Mouse (Mus musculus) c-Kit-positive CD71-positive TER-119-negative erythroid progenitor cells, embryonic 14.5 days (primary cell): ENCODE results near the gene Hnrnpu.
"Not testable (repeated sequence)": the region's sequence is repeated elsewhere in the genome, so short reads cannot be mapped to it uniquely, and the experiment has no call there.

Experiments
- DNase-seq: peaks from one replicate; pipeline ENCODE4 v3.0.0-alpha.2; 2013; ENCODE audit warnings: low read depth

Hnrnpu gene

DNA sequence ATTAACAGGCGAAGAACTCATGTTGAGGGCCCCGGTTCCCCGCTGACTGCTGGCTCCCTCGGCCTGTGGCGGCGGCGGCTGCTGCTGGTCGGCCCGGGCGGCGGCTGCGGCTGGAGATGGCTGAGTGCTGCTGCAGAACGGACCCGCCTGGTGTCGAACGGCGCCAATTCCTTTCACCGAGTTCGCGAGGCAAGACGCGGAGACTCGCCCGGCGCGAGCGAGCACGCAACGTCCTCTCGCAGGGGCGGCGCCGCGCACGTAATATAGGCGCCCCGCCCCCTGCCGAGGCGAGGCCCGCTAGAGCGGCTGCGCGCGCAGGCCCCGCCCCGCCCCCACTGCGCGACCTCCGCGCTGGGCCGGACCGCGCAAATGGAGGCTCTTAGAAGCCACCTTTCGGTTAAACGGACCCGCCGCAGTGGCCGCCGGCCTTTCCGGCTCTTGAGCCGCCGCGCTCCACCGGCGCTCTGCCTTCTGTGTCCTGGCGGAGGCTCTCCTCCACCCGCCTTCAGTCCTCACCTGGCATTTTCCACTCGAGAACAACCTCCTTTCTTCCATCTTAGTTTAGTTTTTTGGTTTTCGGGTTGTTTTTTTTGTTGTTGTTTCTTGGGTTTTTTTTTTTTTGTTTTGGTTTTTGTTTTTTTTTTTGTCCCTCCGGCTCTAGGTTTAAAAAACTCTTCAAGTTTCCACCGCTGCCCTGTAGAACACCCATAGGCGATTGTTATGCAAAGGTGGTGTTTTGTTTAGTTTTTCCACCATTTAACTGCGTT is at the start of gene Hnrnpu:
Hnrnpu (minus strand) TSS at position 247 of the 767 bp plus-strand sequence.
- DNase-seq: peak; percentile 86

DNA sequence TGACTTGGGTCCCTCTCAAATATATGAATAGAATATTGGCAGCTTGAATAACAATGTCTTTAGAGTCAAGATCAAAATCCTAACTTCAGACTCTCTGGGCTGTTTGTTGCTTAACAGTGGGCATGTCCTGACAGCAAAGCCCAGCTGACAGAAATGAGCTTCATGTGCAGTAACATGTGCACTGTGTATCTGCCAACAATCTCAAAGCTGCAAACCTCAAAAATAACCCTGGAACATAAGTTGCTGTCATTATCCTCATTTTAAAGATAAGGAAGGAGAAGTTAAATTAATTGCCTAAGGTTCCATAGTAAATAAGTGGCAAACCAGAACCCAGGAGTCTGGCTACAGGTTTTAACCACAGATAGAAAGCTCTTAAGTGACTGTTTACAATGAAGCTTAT is 44.6 kb upstream of the Hnrnpu start:
- no peak for DNase-seq

DNA sequence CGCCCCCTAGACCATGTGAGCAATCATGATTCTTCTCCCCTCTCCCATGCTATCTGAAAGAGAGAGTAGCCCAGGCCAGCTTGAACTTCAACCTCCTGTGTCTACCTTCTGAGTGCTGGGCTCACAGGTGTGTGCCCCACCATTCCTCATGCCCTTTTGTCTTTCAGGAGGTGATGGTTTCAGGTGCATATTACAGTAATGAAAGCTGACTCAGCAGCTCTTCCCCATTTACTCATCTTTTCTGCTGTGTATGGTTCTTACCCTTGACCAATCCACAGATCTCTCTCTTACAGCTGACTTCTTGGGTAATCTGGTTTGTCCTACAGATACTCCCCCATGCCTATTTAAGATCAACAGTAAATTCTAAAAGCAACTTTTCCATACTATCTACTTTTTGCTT is 41.6 kb upstream of the Hnrnpu start:
- DNase-seq: no peak

DNA sequence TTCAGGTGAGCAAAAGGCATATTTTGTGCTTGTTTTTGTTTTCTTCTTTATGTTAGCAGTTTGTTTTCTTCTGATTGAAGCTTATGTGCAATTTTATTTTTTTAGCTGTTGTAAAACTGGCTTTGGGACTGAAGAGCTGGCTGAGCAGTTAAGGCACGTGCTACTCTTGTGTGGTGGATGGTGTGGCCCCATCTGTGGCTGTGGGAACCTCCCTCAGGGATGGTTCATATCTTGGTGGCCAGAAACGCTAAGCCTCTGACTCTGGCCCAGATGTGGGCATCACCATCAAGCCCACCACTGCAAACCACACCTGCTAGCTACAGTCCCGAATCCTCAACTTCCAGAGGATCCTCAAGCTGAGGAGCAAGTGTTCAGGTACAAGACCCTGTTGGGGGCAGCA is 40.5 kb upstream of the Hnrnpu start:
- DNase-seq: no peak

DNA sequence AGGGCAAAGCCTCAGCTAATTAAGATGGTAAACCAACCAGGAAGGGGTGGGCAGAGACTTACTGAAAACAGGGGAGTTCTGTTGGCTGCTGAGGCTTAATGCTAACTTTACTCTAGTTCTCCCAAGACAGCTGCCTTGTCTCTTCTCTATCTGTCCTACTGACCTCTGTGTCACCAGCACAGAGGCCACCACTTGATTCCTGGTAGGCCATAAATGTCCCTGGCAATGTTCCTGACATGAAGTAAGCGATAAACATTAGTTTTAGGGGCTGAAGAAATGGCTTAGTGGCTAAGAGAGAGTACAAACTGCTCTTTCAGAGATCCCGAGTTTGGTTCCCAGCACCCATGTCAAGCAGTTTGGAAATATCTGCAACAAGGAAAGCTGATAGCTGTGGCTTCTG is 39.3 kb upstream of the Hnrnpu start:
- no peak for DNase-seq

DNA sequence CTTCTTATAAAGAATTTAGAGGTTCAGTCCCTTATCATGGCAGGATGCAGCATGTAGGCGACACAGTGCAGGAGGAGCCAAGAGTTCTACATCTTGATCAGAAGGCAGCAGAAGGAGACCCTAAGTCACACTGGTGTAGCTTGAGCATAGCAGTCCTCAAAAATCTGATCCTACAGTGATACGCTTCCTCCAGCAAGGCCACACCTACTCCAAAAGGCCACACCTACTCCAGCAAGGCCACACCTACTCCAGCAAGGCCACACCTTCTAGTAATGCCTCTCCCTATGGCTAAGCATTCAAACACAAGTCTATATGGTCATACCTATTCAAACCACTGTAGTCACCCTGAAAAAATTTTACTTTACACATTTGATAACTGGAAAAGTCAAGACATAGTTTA is 38.5 kb upstream of the Hnrnpu start:
- peak; percentile 48 for DNase-seq

DNA sequence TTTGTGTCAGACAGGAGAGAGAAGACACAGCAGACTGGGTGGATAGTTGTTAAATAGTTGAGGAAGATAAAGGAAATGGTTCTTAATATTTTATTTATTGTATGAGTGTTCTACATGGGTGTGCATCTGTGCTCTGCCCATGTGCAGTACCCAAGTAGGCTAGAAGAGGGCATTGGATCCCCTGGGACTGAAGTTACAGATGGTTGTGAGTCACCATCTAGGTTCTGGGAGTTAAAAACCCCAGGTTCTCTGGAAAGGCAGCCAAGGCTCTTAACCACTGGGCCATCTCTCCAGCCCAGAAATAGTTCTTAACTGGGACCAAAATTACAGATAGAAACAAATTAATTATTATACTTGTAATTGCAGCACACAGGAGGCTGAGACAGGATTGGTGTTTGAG is 37.8 kb upstream of the Hnrnpu start:
- DNase-seq: no peak

DNA sequence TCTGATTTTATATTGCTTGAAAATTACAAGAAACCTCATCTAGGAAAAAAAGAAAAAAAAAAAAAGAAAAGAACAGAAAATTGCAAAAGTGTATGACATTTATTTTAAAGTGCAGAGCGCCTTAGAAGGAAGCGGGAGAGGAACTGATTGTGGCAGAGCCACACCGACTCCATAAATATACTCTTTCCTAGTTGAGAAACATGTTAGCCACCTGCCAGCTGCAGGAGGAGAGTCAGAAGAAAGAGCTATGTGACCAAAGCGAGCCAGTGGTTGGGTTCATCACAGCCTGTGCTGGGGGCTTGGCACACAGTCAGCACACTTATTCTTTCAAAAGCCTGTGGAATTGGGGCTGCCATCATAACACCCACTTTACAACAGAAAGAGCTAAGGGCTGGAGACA is 35.1 kb upstream of the Hnrnpu start:
- DNase-seq: no peak

DNA sequence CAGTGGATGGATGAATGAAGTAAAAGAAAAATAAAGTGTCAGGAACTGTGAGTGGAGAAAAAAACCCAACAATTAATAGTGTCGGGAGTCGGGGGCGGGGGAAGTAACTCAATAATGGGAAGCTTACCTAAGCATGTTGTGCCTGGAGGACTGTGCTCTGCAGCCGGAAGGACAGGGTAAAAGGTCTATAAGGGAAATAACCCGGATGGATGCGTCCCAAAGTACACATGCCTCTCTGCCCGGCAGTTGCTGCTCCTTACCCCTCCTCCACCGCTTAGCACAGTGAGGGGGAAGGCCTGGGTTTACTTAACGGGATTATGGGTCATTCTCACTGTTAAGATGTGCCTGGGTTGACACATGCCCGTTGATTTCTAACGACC is 31.7 kb upstream of the Hnrnpu start:
- peak; percentile 47 for DNase-seq

DNA sequence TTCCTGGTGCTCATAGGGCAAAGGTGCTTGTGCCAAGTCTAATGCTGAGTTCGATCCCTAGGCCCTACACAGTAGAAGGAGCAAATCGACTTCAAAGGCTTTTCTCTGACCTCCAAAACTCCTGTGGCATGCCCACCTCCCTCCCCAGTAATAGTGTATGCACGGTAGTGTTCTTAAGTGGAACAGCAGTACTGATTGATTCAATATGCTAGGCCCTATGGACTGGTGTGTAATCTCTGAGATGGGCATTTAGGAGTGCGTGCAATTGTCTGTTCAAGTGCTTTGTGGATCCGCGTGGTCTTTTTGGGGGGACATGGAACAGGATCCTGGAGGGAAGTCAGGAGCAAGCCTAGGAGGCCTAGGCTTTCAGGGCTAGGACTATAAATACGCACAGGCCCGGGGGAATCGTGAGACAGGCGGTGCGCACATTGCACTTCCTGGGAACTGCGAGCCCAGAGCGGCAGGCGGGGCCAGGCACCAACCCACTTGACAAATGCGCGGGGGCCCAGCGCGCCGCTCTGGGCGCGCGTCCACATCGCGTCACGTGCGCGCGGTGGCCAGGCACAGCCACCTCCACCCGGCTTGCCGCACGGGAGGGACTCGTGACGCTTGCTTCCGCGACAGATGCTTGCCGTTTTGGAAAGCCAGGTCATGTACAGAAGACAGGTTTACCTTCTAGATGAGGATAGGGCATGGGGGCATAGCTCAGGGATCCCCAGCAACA is 31.1 kb upstream of the Hnrnpu start:
- DNase-seq: peak; percentile 74

DNA sequence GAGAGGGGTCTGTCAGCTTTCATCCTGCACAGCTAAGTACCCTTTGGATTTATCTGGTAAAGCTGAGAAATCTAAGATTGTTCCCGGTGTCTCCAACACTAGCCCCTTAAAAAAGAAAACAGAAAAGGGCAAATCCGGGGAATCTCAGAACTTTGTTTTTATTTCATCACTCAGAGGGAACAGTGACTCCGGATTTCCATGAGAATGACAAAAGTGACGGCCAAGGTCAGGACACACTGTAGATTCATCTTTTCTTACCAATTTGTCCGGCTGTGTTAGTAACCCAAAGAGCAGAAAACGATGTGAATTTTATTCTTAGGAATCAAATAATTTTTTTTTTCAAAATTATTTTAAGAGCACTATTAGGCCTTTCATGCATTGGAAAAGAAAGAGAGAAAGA is 30.5 kb upstream of the Hnrnpu start:
- DNase-seq: no peak

DNA sequence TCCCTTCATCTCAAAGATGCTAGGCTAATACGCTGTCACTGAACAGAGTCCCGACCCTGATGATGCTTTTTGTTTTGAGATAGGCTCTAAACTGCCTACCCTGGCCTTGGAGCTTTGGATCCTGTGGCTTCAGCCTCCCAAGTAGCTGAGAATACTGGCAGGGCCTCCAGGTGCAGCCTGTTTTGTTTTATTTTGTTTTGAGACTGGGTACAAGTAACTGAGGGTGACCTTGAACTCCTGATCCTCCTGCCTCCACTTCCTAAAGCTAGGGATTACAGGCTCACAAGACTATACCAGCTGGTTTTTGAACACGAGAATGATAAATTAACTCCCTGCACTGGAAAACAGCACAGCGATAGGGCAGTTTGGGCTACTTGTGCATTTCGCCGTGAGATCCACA is 27.6 kb upstream of the Hnrnpu start:
- DNase-seq: no peak

DNA sequence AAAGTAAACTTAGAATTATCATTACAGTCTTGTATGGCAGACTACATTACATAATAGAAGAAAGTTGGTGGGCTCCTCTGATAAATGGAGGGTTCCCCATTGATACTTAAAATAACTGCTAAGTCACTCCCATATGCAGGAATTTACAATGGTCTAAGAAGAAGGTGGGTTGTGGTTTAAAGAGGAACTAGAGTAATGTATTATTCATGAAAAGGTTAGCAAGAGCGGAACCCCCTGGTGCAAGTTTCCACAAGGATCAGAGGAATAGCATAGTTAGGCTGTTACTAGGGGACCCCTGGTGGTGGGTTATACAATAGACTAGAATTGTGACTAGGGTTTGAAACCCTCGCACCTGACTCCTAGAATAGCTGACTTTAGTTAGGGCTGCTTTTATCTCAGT is 23.1 kb upstream of the Hnrnpu start:
- DNase-seq: no peak

DNA sequence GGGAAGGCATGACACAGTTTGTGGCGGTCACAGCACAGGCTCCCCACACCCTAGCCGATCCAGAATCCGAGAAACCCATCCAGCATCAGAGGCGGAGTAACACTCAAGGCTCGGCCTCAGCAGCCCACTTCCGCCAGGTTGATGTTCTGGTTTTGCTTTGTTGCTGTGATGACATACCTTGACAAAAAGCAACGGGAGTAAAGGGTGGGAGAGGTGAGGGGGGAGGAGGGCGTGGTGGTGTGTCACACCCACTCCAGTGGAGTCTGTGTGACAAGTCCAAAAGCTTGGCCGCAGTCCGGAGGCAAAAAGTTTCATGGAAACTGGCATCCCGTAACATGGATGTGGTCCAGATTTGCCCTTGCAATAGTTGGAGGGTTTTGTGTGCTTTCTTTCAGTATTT is 22.7 kb upstream of the Hnrnpu start:
- no peak for DNase-seq

DNA sequence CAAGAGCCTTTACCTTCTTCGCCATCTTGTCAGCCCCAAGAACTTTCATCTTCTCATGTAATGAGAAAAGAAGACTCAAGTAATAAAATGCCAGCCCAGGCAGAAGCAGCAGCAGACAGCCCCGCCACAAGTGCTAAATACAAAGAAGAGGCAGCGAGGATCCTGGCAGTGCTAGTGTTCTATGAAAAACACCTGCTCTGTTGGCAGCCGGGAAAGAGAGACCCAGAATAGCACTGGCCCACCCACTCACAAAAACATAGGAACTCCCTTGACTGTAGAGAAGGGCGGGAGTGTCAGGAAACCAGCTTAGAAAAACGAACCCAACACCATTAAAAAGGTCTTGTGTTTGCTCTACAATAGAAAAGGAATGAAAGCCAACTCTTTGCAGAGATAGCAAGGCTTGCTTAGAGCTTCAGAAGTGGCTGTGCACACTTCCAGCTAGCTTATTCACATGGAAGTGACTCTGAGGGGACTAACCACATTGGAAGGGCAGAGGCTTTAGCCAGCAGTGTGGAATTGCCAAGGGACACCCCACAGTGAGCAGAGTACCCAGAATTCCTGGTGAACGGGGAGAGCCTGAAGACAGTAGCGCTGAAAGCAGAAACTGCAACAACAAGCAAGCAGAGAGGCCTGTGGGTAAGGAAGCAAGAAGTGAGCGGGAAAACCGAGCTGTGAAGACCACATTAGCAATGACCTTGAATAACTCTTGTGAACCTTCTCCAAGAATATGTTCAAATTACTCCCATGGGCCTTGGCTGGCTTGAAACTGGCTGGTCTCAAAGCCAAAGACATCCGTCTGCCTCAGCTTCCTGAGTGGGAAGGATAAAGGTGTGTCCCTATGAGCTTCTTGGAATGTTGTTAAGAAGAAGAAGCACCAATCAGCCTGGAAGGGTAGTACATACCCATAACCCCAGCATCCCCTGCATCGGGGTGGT is 20.4 kb upstream of the Hnrnpu start:
- no peak for DNase-seq

DNA sequence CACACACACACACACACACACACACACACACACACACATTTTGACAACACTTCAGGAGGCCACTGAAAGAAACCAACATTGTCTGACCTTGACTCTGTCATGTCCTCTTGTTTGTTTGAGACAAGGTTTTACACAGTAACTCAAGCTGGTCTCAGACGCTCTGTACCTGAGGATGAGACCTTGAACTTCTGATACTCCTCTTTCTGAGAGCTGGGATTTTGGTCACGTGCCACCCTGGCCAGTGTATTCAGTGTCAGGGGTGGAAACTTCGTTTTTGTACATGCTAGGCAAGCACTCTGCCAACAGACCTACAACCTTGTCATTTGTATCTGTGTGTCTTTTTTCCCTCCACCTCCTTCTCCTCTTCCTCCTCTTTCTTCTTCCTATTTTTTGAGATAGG is 17.0 kb upstream of the Hnrnpu start:
- DNase-seq: no peak

DNA sequence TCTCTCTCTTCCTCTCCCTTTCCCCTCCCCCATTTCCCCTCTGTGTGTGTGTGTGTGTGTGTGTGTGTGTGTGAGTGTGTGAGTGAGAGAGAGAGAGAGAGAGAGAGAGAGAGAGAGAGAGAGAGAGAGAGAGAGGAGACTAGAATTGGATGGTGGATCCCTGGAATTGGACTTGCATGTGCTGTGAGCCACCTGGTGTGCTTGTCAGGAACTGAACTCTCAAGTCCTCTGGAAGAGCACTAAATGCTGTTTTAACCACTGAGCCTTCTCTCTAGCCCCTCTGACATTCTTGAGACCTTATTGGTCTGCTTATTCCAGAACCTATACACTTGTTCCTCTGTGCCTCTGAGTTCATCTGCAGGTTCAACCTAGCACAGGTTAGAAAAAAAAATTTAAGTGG is 14.0 kb upstream of the Hnrnpu start:
- no peak for DNase-seq

DNA sequence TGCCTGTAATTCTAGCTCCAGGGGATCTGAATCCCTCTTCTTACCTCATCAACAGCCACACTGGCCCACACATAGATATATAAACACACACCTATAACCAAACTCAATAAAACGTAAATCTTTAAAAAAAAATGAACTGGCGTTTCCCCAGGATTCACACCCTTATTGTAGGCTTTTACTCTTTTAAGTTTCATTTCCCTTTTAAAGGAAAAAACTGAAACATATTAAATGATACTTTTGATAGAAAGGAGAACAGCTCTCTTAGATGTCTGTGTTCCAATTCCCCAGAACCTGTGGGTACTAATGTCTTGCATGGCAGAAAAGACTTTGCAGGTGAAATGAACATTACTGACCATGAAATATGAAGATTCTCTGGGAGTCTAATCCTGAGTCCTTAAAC is 13.2 kb upstream of the Hnrnpu start:
- DNase-seq: no peak

DNA sequence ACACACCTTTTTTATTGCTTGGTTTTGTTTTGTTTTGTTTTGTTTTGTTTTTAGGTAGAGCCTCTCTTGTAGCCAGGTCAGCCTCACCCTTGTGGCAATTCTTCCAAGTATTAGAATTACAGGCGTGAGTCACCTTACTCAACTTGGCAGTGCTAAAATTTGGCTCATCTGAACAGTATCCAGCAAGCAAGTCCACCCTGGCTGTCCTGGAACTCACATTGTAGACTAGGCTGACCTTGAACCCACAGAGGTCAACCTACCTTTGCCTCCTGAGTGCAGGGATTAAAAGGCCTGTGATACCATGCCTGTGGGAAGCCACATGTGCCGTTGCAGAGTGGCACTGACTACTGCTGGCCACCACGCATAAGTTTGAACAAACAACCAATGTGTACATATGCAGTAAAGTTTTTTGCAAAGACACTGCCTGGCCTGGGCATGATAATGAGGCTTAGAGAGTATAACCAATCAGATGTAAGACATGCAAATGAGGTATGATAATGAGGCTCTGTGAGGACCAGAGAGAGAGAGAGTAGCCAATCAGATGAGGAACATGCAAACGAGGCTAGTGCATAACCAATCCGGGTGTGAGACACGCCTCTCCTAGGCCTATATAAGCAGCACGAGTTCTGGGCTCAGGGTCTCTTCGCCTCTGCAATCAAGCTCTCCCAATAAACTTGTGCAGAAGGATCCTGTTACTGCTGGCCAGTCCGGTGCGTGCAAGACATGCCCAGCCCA is 6.6 kb upstream of the Hnrnpu start:
- DNase-seq: not testable (repeated sequence)

DNA sequence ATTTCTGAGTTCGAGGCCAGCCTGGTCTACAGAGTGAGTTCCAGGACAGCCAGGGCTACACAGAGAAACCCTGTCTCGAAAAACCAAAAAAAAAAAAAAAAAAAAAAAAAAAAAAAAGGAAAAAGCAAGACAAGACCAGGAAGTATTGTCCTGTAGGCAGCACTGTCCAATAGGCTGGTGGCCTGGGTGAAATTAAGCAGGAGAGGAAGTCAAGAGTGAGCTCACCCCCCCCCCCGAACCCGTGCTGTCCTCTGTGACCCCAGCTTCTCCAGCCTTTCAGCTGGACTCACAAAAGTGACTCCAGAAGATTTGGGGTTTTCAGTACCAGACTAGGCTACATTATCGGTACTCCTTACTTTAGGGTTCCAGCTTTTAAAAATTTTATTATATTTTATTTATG is 5.0 kb upstream of the Hnrnpu start:
- DNase-seq: no peak

DNA sequence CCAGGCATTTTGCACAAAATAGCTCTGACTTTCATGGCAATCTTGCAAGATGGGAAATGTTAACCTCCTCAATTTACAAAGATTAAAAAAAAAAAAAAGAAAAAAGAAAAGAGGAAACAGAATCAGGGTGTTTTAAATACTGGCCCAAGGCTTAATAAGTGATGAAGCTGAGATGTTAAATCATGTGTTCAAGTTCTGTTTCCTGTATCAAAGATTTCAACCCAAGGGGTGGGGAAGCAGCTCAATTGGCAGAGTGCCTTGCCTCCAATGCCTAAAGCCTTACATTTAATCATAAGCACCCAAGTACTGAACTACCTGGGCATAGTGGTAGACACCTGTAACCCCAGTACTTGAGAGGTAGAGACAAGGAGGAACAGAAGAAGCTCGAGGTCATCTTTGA is 4.5 kb upstream of the Hnrnpu start:
- no peak for DNase-seq

DNA sequence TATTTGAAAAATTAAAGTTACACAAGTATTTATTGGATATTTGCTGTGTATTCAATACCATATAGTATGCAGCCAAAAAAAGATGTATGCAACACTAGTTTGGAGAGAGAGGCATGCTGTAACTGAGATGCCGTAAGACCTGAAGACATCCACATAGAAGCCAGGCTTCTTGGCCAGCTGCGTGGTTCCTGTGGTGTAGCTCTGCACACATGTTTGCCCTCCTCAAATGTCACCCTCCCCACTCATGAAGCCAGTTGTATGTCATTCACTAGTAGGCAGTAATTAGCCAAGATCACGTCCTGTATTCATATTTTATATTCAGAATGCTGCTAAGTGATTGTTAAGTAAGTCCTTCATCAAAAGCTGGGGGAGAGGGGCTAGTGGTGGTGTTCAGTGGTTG is 3.8 kb upstream of the Hnrnpu start:
- no peak for DNase-seq
